Mouse (Mus musculus): ENCODE measurements around the gene Slain1.

DNA sequence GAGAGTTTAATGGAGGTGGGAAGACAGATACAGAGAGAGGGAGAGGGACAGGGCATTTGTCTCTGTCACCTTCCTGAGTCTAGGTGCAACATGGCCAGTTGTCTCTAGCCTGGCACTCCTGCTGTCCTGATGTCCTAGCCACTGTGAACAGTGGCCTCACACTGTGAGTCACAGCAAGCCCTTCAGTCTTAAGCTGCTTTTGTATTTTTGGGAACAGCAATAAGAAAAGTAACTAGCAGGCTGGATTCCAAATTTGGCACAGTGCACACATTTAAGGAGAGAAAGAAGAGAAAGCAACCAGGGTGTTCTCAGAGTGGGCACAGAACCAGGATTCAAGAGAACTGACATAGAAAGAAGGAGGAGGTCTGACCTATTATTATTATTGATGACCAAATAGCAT lies 101.4 kb downstream of the Slain1 start:
- no peak for TF ChIP-seq CTCF (IDR thresholded peaks at IDR 0.05; ENCODE audit: control insufficient read depth, insufficient read depth, insufficient read length)
- TF ChIP-seq MYOD1 (IDR thresholded peaks at IDR 0.05; ENCODE audit: control insufficient read depth, insufficient read length, low read depth): no peak
- TF ChIP-seq MYOG (IDR thresholded peaks at IDR 0.05; ENCODE audit: control insufficient read depth, extremely low read depth, insufficient read length): no peak
- TF ChIP-seq USF1 (IDR thresholded peaks at IDR 0.05; ENCODE audit: low read depth): no peak
- no peak for TF ChIP-seq CEBPB (IDR thresholded peaks at IDR 0.05; ENCODE audit: low read depth)
- TF ChIP-seq MAX (IDR thresholded peaks at IDR 0.05): no peak

All from C2C12 (cell line).